Mouse (Mus musculus): ENCODE data around the gene Kbtbd7.

- no peak for TF ChIP-seq TAL1 (IDR thresholded peaks at IDR 0.05; ENCODE audit: low read length)
- no peak for TF ChIP-seq GATA1 (IDR thresholded peaks at IDR 0.05; ENCODE audit: low read length)
Measured at GRCm38 (mm10) chr14:79397321-79398122, 28.8 kb upstream of the Kbtbd7 start, which contains the start of gene Mtrf1.
